Mouse (Mus musculus): ENCODE data around the gene Eno4. TPM values are rescaled to one million over a fixed set of nuclear protein-coding genes. Genes with fewer than 3 reads are reported as not detected.

The Eno4 gene
- total and polyA plus RNA-seq, 2 experiments from 2014 or later, result 0.71 to 1.5 TPM

DNA sequence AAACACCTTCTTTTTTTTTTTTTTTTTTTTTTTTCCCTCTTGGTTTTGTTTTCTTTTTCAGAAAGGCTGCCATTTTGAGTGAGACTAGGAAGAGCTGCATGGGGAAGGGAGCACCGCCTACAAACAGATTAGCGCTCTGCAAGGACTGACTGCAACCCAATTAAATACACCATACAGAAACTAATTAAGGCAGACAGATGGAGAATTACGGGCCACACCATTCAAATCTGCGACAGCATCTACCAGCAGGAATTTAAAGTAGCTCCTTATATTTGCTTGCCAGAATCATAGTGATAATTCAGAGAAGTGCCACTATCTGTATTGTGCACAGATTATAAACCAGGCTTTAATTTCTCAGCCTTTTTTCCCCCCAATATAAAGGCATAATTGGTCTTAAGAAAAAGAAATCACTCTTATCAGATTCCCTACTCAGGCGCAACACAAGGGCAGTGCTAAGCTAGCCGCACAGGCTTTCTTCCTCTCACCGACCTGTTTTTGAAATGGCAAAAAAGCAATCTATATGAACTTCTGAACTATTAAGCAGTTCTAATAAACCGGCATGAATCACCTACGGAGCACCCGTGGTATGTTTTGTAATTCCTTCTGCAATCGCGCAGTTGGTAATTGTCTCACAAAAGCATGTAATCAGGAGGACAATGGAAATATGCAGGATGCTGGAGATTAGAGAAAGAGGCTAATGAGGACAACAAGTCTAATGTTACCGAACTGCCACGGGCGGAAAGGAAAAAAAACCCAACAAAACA, 63.5 kb downstream of the Eno4 start:
- Histone ChIP-seq H3K4me3 (ENCODE audit: low read depth, low read length) (no peak overlapping the region), H3K36me3 (ENCODE audit: insufficient read depth, low read length) (peaks cover 18% of the 10 kb centered on the region; the same call in 1 of the 2 replicates), H3K27me3 (ENCODE audit: insufficient read depth, low read length) (no peaks in the 10 kb centered on the region), H3K9me3 (ENCODE audit: low read length) (no peaks in the 10 kb centered on the region), H3K9ac (replicated peaks; ENCODE audit: low read length, poor library complexity, severe bottlenecking) (no peak overlapping the region), H3K4me1 (ENCODE audit: insufficient read depth, low read length) (no peaks in the 10 kb centered on the region), H3K27ac (ENCODE audit: low read depth, low read length) (no peak overlapping the region), H3K4me2 (ENCODE audit: low read depth, low read length, poor library complexity, severe bottlenecking) (no peak overlapping the region)
- DNase-seq (ENCODE audit: low spot score), result peak; percentile 46
- TF ChIP-seq CTCF (IDR thresholded peaks at IDR 0.05), result no peak
- ATAC-seq (ENCODE audit: low FRiP score), result no peak
- WGBS, result 43% methylated on average over 15 of the region's 15 CpGs

DNA sequence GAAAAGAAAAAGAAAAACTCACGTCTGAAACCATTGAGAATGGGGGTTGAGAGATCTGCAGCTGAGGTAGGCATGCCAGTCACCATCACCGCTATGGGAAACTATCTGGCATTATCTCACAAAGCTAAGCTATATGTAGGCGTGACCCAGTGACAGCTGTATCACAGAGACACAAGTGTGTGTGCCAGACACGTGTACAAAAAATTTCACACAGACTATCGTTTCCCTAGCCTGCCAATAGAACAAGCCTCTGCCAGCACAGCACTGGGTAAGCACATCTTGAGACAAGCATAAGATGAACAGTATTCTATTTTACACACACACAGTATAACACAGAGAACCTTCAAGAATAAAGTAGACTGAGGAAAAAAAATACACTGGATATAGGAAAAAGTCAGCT, 67.6 kb downstream of the Eno4 start:
- 64% methylated on average over 5 of the region's 5 CpGs for WGBS
- Histone ChIP-seq H3K4me3 (ENCODE audit: low read depth, low read length) (no peak overlapping the region), H3K27me3 (ENCODE audit: insufficient read depth, low read length) (no peaks in the 10 kb centered on the region), H3K4me1 (ENCODE audit: insufficient read depth, low read length) (no peaks in the 10 kb centered on the region), H3K9ac (replicated peaks; ENCODE audit: low read length, poor library complexity, severe bottlenecking) (no peak overlapping the region), H3K27ac (ENCODE audit: low read depth, low read length) (no peak overlapping the region), H3K4me2 (ENCODE audit: low read depth, low read length, poor library complexity, severe bottlenecking) (no peak overlapping the region), H3K9me3 (ENCODE audit: low read length) (no peaks in the 10 kb centered on the region), H3K36me3 (ENCODE audit: insufficient read depth, low read length) (peaks cover 15% of the 10 kb centered on the region; the same call in 1 of the 2 replicates)
- no peak for TF ChIP-seq CTCF (IDR thresholded peaks at IDR 0.05)
- no peak for ATAC-seq (ENCODE audit: low FRiP score)
- DNase-seq (ENCODE audit: low spot score), result no peak

Small RNAs within 50 kb of the gene (microRNA-seq; reads per million reads assigned to microRNA genes)
- gene Mir3086 (ENCODE audit: borderline number of aligned reads), result 4.7 reads per million, percentile 10 among the genes with 10 or more reads in this experiment

Other genes starting within 250 kb of the Eno4 start
- gene Pnliprp1, start 214.5 kb upstream of the Eno4 start, total RNA-seq (2014; rRNA removed), result not detected in 2 replicates
- 0.38 TPM in 1 of 2 replicates, not detected in the other for gene Pnliprp1, start 214.5 kb upstream of the Eno4 start, polyA plus RNA-seq (2015; fragmentation: Nextera tagmentation; extraction: Ambion mirVana)
- 0.27 TPM in 1 of 2 replicates, not detected in the other for gene Pnliprp2, start 183.7 kb upstream of the Eno4 start, total RNA-seq (2014; rRNA removed)
- not detected in 2 replicates for gene Pnliprp2, start 183.7 kb upstream of the Eno4 start, polyA plus RNA-seq (2015; fragmentation: Nextera tagmentation; extraction: Ambion mirVana)
- gene 1700019N19Rik, start 149.0 kb upstream of the Eno4 start, total RNA-seq (2014; rRNA removed), result not detected in 2 replicates
- not detected in 2 replicates for gene 1700019N19Rik, start 149.0 kb upstream of the Eno4 start, polyA plus RNA-seq (2015; fragmentation: Nextera tagmentation; extraction: Ambion mirVana)
- 73.7 and 80.0 TPM in 2 replicates for gene Hspa12a, start 229 bp downstream of the Eno4 start, total RNA-seq (2014; rRNA removed)
- 53.8 and 54.0 TPM in 2 replicates for gene Hspa12a, start 229 bp downstream of the Eno4 start, polyA plus RNA-seq (2015; fragmentation: Nextera tagmentation; extraction: Ambion mirVana)
- gene Shtn1, start 132.7 kb downstream of the Eno4 start, total RNA-seq (2014; rRNA removed), result 69.8 and 70.9 TPM in 2 replicates
- 67.5 and 68.1 TPM in 2 replicates for gene Shtn1, start 132.7 kb downstream of the Eno4 start, polyA plus RNA-seq (2015; fragmentation: Nextera tagmentation; extraction: Ambion mirVana)
- not detected in 2 replicates for gene Vax1, start 226.6 kb downstream of the Eno4 start, total RNA-seq (2014; rRNA removed)
- 0.91 and 2.2 TPM in 2 replicates for gene Vax1, start 226.6 kb downstream of the Eno4 start, polyA plus RNA-seq (2015; fragmentation: Nextera tagmentation; extraction: Ambion mirVana)

Measured in midbrain, postnatal 0 days (tissue).